Mouse (Mus musculus) kidney, adult 2 months (tissue): ENCODE measurements around the gene Sfxn2.

Experiments
- CTCF ChIP-seq: fragments of 200-500 bp; conservative IDR thresholded peaks from 2 replicates; pipeline ENCODE4 v1.5.1; 2011; ENCODE audit warnings: low read depth, mild to moderate bottlenecking, control low read depth, low read length, moderate library complexity, mixed read lengths; ENCODE audit not compliant: insufficient read depth, insufficient read length
- POLR2A ChIP-seq: fragments of 200-500 bp; IDR thresholded peaks from one replicate; pipeline ENCODE4 v1.6.1; 2011; ENCODE audit warnings: low read depth, low read length, control low read depth

GRCm38 (mm10) chr19:46598187-46598586 is 25.0 kb downstream of the Sfxn2 start:
- TF ChIP-seq CTCF (no peak), POLR2A (no peak)
